Mouse (Mus musculus) common myeloid progenitor, adult 5-6 weeks (primary cell): ENCODE results near the gene Ube2g2. TPM values are rescaled to one million over a fixed set of nuclear protein-coding genes. Genes with fewer than 3 reads are reported as not detected.

ENCODE experiments used
- ATAC-seq: replicated peaks from 2 replicates; pipeline ENCODE4 v1.8.0; 2016; ENCODE audit warnings: low read depth, mild to moderate bottlenecking, moderate TSS enrichment, inconsistent platforms; ENCODE audit not compliant: poor library complexity, severe bottlenecking
- total RNA-seq: library from RNA; stranded (forward); fragments of 200-1000, 187-1606 nt; gene quantifications from 2 replicates; pipeline ENCODE4 v1.2.3, GENCODE M21; 2017

Gene Ube2g2
- 27.0 and 37.2 TPM in 2 replicates for total RNA-seq

DNA sequence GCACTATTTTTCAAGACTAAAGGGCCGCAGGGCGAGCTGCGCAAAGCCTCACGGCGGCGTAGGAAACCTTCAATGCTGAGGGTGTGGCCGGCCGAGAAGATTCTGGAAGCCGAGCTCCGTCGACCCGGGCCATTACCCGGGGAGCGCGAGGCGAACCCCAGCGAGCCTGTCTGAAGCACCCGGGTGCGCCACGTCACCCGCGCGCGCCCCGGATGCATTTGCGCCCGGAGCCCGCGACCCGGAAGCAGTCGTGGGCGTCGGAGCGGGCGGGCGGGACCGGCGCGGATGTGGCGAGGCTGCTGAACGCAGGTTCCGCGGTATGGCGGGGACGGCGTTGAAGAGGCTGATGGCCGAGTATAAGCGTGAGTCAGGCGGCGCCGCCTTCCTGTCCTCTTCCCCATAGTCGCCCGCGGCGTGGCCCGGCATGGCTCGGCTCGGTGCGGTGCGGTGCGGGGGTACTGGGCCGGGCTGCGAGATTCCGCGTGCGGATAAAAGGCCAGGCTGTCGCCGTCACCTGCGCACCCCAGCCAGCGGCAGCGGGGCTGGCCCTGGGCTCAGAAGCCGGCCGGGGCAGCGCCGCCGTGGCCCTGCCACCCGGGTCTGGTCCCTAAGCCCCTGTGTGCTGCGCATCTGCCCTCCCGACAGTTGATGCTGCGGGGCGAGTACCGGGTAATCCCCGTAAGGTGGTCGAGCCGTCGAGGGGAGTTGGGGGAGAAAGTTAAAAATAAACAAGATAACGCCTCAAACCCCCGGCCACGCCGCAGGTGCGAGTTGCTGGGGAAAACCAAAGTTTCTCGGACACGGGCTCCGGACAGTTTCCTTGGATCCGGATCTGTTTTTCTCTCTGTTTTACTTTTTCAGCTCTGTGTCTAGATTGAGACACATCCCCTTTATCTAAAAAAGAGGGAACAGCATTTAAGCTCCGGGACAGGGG lies at the start of gene Ube2g2:
Gene Ube2g2 (plus strand): TSS at position 221 of the 934 bp plus-strand sequence.
- ATAC-seq: peak; percentile 88

DNA sequence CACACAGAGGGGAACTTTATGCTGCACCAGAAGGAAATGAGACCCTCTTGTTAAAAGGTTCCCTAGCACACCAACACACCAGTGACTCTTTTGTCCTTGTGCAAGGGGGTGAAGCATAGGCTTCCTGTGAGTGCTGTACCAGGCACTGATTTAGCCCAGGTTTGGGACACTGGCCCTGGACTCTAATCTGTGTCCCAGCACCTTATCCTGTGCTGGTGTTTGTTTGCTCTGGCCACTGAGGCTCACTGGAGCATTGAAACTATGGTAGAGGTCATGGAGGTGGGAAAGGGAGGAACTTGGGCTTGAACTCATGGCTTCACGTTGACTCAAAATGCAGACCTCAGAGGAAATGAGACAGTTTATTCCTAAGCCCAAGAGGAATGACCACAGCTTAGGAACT lies 48.9 kb upstream of the Ube2g2 start:
- no peak for ATAC-seq

DNA sequence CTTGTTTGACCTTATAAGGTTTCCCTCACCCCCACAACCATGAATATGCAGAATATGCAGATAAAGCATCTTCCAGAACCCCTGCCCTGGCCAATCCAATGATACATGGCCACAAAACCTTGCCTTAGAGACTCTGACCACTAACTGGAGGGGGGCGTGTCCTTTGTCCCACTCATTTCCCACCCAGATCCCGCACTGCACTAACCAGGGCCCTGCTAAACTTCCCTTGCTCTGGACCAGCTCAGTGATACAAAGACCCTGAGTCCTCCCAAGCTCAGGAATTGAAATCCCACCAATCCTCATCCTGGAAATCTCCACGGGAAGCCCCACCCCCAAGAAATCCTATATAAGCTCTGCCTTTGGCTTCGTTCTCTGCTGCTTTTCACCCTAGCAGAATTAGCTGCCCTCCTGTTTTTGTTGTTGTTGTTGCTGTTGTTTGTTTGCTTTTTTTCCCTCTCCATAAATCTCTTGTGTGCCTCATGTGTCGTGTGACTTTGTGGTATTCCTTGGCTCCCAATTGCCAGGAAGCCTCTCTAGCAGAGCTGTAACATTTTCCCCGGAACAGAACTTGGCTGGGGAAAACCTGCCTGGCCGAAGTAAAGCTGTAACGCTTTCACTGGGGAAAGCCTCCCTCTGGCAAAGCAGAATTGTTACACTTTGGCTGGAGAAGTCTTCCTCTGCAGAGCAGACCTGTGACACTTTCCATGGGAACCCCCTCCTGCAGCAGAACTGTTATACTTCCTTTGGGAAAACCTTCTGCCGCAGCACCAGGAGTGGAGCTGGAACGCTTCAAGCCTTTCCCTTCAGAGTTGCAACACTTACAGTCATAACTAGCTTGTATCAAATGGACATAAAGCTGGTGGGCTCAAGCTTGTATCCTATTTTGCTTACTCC lies 41.8 kb upstream of the Ube2g2 start:
- no peak for ATAC-seq

DNA sequence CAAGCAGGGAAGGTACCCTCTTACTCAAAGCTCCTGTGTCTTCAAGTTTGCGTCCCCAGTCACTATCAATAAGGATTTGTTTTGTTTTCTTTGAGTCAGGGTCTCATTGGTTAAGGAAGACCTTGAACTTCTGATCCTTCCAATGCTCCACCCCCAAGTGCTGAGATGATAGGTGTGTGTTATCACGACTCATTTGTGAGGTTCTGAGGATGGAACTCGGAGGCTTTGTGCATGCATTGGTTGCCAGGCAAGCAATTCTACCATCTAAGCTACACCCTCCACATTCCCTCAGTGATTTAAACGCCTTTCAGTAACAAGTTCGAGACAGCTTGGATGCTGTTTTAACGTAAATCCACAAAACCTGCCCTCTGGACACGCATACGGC lies 41.1 kb upstream of the Ube2g2 start:
- no peak for ATAC-seq

DNA sequence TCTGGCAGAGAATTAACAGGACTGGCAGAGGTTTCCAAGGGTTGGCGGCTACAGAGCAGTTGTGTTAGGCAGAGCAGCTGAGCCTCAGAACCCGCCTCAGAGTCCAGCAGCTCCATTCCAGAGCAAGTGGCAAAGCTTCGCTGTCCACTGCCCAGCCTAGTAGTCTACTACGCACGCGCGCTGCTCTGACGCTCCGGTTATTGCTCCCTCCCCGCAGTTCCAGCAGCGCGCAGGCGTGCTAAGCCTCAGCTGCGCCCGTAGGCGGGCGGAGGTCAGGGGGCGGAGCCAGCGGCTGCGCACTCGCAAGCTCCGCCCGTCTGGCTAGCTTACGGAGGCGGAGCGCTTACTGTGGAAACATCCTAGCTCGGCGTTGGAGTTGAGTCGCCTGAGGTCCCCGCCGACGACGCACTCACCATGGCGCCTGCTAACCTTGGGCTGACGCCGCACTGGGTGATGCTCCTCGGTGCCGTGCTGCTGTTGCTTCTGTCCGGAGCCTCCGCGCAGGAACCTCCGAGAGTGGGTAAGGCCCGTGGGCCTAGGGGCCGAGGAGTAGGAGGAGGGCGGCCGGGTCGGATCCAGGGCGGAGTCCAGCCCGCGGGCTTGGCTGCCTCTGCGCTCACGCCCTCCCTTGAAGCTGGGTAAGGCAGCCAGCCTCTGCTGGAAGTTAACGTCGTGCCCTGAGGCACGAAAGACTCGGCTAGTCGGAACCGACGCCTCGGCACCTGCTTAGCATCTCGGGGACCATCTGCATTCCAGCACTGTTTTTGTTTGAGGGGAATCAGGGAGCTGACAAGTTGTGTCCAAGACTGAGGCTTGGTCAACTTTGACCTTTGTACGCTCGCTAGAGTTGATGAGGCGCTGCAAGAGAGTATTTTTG lies 40.4 kb upstream of the Ube2g2 start, which contains the start of gene Pttg1ip:
Gene Pttg1ip (plus strand): TSS at position 313 of the 877 bp plus-strand sequence.
- ATAC-seq: peak; percentile 81

DNA sequence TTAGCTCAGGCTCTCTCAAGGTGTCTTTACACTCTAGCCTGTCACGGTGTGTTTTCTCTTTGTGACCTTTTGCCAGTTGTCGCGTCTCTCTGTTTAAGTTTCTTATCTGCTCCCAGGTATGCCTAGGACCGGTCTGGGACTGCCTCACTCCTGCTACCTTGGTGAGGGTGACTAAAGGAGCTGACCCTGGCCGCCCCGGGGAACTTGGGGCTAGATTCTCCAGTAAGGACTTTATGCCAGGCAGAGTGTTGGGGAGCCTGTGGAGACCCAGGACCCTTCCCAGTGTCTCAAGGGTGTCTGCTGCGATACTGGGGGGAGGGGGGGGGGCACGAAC lies 39.8 kb upstream of the Ube2g2 start:
- ATAC-seq: no peak

DNA sequence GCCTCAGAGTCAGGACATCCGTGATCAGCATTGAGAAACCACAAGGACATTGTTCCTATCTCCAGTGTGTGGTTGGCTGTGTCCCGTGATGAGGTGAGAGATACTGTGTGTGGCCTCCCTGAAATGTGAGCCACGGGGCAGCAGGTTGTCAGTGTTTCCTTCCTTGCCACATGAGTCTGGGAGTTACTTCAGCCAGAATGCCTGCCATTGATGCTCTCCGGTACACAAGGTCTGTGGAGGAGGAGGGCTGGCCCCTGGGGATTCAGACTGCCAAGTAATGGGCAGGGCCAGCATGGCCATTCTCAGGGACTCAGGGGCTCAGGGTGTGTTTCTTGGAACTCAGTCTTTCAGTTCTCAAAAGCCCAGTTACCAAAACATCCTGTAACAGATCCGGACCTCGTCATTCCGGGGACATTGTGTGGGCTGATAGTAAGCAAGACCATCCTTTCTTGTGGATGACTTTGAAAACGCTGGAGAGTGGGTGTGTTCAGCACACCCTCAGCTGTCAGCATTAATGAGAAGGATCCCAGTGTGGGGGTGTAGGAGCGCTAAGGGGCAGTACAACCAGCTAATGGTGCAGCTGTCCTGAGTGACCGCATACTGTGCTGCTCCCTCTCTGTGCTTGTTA lies 38.2 kb upstream of the Ube2g2 start:
- peak; percentile 74 for ATAC-seq

DNA sequence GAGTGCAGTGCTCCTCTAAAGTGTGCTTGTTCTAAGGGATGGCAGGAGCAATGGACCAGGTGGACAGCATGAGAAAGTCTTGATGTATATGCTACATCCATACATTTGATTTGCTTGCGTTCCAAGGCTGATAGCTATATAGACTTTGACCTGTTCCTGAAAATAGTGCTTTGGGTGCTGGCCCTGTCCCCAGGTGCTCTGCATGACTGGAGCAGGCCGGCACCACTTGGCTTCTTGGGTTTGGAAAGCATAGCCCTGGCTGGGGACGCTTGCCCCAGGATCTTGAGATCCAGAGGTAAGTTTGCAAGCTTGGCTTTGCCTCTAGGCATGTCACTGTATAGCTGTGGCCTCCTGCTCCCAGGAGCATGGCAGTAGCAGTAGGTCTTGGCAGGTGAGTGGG lies 35.4 kb upstream of the Ube2g2 start:
- ATAC-seq: no peak

DNA sequence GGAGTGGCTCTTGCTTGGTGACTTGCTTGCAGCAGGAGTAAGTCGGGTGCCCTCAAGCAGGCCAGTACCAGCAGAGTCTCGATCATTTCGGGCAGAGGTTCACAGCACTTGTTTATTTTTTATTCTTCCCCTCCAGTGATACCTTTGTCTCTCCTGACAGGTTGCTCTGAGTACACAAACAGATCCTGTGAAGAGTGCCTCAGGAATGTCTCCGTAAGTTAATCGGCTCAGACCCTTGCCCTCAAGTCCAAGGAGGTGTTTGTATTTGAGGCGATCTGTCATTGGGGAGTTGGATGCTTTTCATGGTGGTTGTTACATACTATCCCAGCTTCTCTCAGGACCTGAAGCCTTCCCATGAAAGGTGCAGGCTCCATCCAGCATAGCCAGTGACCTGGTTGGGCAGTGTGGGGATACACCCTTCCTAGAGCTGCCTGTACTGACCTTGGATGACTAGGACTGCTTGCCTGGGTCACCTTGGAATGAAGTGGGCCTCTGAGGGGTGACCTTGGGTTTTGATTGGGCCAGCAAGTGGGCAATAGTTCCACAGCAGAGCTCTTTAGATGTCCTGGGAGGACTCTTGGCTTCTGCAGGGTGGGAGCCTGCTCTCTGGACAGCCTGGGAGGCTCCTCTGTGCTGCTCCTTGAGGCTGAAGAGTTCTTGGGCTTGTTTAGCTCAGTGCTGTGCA lies 34.8 kb upstream of the Ube2g2 start:
- no peak for ATAC-seq

DNA sequence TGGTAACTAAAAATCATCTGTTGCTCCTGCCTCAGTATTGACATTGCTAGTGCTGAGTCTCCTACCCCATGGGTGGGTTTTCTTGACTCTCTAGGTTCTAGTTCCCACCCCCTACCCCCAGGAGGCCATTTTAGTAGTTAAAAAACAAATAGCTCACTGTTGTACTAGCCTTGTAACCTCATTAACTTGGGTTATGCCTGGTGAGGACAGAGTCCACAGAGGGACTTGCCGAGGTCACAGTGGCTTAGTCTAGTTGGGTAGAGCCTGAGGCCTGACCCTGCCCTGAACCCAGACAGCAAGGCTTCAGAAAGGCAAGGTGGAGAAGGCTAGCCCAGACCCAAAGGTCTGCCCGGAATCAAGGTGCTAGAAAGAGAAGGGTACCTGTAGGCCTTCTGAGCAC lies 34.0 kb upstream of the Ube2g2 start:
- ATAC-seq: no peak

DNA sequence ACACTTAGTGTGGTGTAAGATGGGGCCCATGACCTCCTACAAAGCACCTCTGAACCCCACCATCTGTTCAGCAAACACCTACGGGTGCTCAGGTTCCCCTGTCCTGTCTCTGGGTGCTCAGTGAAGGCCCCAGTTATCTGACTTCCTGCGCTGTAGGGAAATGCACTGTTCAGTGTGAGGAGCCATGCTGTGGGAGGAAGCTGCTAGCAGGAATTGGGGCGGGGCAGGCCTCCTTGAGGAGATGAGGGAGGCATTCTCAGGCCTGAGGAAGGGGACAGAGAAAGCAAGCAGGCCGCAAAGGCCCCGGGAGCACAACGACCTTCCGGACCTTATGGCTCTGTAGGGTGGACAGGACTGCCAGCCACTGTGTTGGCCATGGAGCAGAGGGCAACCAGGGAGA lies 33.0 kb upstream of the Ube2g2 start:
- ATAC-seq: peak; percentile 53

DNA sequence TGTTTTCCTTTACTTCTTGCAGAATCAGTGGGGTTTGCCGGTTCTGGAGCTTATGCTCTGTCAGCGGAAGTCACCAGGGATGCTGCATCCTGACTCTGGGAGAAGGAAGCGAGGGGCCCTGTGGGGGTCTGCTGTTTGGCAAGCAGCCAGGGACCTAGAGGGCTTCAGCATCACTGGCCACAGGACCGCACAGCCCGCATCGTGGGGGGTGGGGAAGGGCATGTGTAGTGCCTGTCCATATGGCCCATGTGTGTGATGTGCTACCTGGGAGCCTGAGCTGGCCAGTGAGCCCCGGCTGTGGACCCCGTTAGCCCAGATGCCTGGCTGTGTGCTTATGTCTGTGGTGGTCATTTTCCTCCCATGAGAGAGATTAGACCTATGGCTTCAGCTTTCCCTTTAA lies 32.3 kb upstream of the Ube2g2 start:
- no peak for ATAC-seq

DNA sequence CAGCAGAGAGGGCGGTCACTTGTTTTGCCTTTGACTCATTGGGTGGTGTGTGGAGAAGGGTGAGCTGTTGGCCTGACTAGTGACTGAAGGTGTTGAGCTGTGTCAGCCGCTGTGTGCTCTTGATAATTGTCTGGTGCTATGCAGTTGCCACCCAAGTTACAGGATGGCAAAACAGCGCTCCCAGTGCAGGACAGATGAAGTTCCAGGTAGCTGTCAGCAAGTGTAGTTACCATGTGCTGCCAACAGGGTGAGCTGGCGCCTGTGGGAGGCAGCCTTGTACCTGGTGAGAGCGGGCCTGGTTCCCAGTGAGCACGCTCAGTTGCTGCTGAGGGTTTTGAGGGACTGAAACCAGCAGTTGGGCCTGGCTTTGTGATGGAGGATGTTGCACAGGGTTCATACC lies 31.3 kb upstream of the Ube2g2 start:
- ATAC-seq: peak; percentile 92

DNA sequence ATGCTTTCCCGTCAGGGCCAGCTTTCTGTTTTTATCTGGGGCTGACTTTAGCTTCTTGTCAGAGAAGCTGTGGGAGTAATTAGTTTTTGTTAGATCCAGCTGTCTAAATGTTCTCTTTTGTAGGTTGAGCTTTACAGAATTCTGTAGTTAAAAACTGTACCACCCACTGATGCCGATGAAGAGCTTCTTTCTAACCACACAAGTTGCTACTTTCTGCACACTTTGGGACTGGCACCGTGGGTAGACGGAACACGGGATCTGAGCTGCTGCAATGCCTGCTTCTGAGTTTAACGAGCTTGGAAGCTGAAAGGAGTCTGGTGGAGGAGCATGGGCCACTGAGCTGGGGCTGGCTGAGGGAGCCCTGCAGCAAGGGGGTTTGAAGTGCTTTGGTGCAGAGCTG lies 30.5 kb upstream of the Ube2g2 start:
- ATAC-seq: no peak

DNA sequence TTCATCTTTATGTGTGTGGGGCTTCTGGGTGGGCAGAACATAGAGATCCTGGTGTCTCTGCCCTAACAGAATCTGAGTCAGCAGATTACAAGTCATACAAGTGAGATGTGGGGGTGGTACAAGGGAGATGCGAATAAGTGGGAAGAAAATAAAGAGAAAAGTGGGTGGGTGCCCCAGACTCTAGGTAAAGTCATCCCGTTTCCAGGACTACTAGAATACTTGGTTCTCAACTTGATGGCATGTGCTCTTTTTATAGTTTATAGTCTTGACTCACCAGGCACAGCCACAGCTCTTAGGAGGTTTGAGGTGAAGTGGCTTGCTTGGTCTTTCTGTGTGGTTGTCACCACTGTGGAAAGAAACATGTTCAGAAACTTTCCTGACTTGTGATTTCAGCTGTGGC lies 26.0 kb upstream of the Ube2g2 start:
- ATAC-seq: no peak

DNA sequence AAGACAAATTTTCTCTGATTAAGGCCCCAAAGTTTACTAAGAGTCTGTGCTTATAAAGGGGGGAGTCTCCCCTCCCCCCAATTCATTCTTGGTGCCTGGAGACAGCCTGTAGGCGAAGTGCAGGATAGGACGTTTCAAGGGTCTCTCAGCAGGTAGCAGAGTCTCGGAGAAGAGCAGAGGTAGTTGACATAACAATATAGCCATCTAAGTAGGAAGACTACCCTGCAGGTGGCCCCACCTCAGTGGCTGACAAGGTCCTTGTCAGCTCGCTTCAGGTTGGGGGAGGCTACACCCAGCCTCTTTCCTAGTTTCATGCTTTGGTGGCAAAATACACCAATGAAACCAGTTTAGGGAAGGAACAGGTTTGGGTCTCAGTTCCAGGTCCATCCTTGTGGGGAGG lies 19.1 kb upstream of the Ube2g2 start:
- ATAC-seq: no peak

DNA sequence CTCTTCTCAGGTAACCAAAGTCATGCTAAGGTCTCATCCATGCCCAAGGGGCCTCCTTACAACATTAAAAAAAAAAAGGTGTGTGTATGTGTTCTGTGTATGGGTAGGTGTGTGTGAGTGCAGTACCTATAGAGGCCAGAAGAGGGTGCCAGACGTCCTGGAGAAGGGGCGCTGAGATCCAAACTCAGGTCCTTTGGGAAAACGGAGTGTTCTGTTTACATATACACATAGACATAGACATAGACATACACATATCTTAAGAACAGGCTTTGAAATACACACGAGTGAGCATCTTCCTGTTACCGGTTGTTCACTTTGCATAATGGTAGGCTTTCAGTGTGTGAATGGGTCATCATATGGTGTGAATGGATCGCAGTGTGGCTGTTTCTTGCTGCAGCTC lies 18.0 kb upstream of the Ube2g2 start:
- ATAC-seq: no peak

DNA sequence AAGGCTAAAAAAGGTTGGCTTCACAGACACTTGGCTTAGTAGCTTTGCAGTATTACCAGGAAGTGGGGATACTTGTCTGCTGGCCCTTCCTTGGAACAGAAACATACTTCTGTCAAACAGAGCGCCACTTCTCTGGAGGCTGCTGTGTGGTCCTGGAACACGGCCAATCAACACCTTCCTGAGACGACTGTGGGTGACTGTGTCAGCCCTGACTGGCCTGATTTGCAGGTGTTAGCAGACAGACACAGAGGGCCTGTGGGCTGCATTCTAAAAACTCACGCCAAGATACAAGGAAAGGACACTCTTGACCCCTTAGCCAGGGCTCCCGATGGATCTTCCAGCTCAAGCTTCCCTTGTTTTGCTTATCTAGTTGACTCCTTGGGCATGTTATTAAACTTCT lies 17.1 kb upstream of the Ube2g2 start:
- ATAC-seq: no peak

DNA sequence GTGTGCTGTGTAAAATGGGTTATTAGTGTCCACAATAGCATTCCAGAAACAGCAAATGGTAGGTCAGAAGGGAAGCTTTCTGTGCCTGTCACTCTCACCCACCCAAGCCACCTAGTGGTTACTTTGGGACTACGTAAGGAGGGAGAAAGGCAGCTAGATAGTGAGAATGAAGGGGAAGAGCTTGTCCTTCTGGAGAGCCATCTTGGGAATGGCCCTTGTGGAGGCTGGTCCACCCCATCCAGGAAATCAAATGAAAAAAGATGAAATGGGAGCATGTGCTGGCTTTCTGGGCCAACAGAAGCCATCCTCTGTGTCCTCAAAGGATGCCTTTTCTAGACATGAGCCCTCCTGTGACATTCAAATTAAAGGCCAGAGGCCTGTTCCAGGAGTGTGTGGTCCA lies 16.7 kb upstream of the Ube2g2 start:
- ATAC-seq: peak; percentile 45
